Mouse (Mus musculus): ENCODE measurements around the gene Rsph1. TPM values are rescaled to one million over a fixed set of nuclear protein-coding genes. Genes with fewer than 3 reads are reported as not detected.
A peak's percentile ranks its signal among the peaks of the same experiment; 100 is the strongest.

Rsph1 gene
- polyA plus RNA-seq, 1 experiment from 2014 or later = 2.4 TPM

- no peak for ATAC-seq (replicated peaks; ENCODE audit: low FRiP score)
- Histone ChIP-seq H3K9me3 (replicated peaks) (no peaks in the 10 kb centered on the region), H3K27me3 (no peaks in the 10 kb centered on the region), H3K36me3 (no peaks in the 10 kb centered on the region), H3K27ac (no peak overlapping the region), H3K4me3 (replicated peaks) (no peak overlapping the region), H3K4me1 (peaks cover 15% of the 10 kb centered on the region), H3K9ac (no peak overlapping the region), H3K4me2 (no peak overlapping the region)
- 59% methylated on average over 7 of the region's 7 CpGs for WGBS
These were observed 16.8 kb downstream of the Rsph1 start for GRCm38 (mm10) chr17:31260430-31260829.

GRCm38 (mm10) chr17:31259825-31260224 lies 17.4 kb downstream of the Rsph1 start:
- WGBS = 77% methylated on average over 4 of the region's 4 CpGs
- H3K4me1 ChIP-seq = peaks cover 9% of the 10 kb centered on the region; the same call in 1 of the 2 replicates
- no peaks in the 10 kb centered on the region for H3K9me3 ChIP-seq (replicated peaks)
- no peak overlapping the region for H3K4me3 ChIP-seq (replicated peaks)
- H3K27me3 ChIP-seq = no peaks in the 10 kb centered on the region
- ATAC-seq (replicated peaks; ENCODE audit: low FRiP score) = no peak
- H3K9ac ChIP-seq = no peak overlapping the region
- H3K36me3 ChIP-seq = no peaks in the 10 kb centered on the region
- H3K27ac ChIP-seq = no peak overlapping the region
- no peak overlapping the region for H3K4me2 ChIP-seq

DNA sequence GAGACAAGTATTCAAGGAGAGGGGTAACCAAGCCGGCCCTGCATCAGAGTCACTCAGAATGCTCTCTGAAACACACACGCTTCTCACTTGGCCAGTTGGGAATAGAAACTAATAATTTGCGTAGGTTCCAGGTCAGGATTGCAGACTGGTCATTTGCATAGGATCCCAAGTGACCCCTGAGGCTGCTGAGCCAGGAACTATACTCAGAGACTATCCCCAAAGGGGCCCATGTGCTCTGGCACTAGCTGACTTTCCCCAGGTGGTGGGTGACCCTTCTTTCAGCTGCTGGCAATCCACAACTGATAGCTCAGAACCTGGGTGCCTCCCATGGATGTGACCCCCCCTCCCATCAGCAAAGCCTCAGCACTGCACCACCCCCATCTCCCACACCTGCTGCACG lies 18.0 kb downstream of the Rsph1 start:
- Histone ChIP-seq H3K27ac (no peak overlapping the region), H3K9ac (no peak overlapping the region), H3K36me3 (no peaks in the 10 kb centered on the region), H3K4me1 (peaks cover 10% of the 10 kb centered on the region; the same call in 1 of the 2 replicates), H3K4me3 (replicated peaks) (no peak overlapping the region), H3K9me3 (replicated peaks) (no peaks in the 10 kb centered on the region), H3K4me2 (no peak overlapping the region), H3K27me3 (no peaks in the 10 kb centered on the region)
- WGBS = 71% methylated on average over 4 of the region's 4 CpGs
- no peak for ATAC-seq (replicated peaks; ENCODE audit: low FRiP score)

GRCm38 (mm10) chr17:31258310-31258865 lies 18.8 kb downstream of the Rsph1 start:
- H3K9ac ChIP-seq = no peak overlapping the region
- no peaks in the 10 kb centered on the region for H3K9me3 ChIP-seq (replicated peaks)
- H3K27me3 ChIP-seq = no peaks in the 10 kb centered on the region
- no peak overlapping the region for H3K4me3 ChIP-seq (replicated peaks)
- 60% methylated on average over 9 of the region's 9 CpGs for WGBS
- peaks cover 10% of the 10 kb centered on the region; the same call in 1 of the 2 replicates for H3K4me1 ChIP-seq
- no peak overlapping the region for H3K4me2 ChIP-seq
- no peaks in the 10 kb centered on the region for H3K36me3 ChIP-seq
- no peak for ATAC-seq (replicated peaks; ENCODE audit: low FRiP score)
- H3K27ac ChIP-seq = no peak overlapping the region

DNA sequence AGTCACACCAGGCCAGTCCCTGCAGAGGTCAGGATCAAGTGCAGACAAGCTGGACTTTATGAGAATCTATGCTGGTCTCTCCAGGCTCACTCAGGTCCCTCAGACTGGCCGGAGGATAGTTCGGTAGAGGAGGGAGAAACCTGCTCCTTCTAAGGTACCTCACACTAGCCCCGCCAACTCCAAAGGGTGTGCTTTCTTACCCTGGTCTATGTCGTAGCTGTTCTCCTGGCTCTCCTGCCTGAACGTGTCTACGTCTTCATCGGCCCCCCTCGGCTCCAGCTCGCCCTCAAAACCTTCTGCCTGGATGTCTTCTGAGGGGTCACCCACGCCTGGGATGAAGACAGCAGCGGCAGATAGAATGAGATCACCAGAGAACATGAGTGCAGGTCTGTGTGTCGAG lies 19.3 kb downstream of the Rsph1 start:
- Histone ChIP-seq H3K4me1 (peaks cover 10% of the 10 kb centered on the region; the same call in 1 of the 2 replicates), H3K4me2 (no peak overlapping the region), H3K9ac (no peak overlapping the region), H3K27ac (no peak overlapping the region), H3K27me3 (no peaks in the 10 kb centered on the region), H3K4me3 (replicated peaks) (no peak overlapping the region), H3K9me3 (replicated peaks) (no peaks in the 10 kb centered on the region), H3K36me3 (no peaks in the 10 kb centered on the region)
- 78% methylated on average over 12 of the region's 12 CpGs for WGBS
- ATAC-seq (replicated peaks; ENCODE audit: low FRiP score) = no peak

DNA sequence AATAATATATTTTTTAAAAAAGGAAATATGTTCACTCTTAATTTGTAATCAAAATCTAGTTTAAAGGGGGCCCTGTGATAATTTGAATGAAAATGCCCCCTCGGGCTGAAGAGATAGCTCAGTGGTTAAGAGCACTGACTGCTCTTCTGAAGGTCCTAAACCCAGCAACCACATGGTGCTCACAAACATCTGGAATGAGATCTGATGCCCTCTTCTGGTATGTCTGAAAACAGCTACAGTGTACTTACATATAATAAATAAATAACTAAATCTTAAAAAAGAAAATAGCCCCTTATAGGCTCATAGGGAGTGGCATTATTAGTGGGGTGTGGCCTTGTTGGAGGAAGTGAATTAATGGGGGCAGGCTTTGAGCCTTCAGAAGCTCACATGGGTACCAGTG lies 20.0 kb downstream of the Rsph1 start:
- WGBS = 92% methylated on average over 1 of the region's 1 CpGs
- no peaks in the 10 kb centered on the region for H3K27me3 ChIP-seq
- H3K4me3 ChIP-seq (replicated peaks) = no peak overlapping the region
- H3K27ac ChIP-seq = no peak overlapping the region
- H3K36me3 ChIP-seq = no peaks in the 10 kb centered on the region
- H3K4me2 ChIP-seq = no peak overlapping the region
- no peak for ATAC-seq (replicated peaks; ENCODE audit: low FRiP score)
- H3K4me1 ChIP-seq = peaks cover 10% of the 10 kb centered on the region; the same call in 1 of the 2 replicates
- no peak overlapping the region for H3K9ac ChIP-seq
- H3K9me3 ChIP-seq (replicated peaks) = no peaks in the 10 kb centered on the region

- Histone ChIP-seq H3K27me3 (no peaks in the 10 kb centered on the region), H3K9me3 (replicated peaks) (no peaks in the 10 kb centered on the region), H3K4me3 (replicated peaks) (no peak overlapping the region), H3K4me2 (no peak overlapping the region), H3K27ac (no peak overlapping the region), H3K9ac (no peak overlapping the region), H3K4me1 (0 out of 2 replicates have a peak, but pooled peaks cover 5% of the 10 kb centered on the region), H3K36me3 (no peaks in the 10 kb centered on the region)
- 9% methylated on average over 9 of the region's 9 CpGs for WGBS
- peak; percentile 78 for ATAC-seq (replicated peaks; ENCODE audit: low FRiP score)
These were observed 22.7 kb downstream of the Rsph1 start for GRCm38 (mm10) chr17:31254463-31254931.

DNA sequence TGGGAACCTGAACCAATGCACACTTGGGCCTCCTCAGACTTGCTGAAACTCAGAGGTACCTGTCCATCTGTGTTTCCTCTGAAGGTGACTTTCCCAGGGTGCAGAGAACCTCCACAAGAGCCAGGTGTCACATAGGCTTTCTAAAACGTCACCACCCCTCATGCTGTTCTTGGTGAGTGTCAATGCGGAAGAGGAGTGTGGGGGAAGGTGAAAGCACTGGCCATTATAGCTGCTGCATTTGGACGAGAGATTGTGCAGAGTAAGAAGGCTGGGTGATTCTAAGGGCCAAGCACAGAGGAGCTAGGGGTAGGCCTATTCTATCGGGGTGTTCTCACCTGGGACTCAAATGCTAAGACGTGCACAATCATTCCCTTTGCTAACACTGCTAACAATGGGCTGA lies 23.2 kb downstream of the Rsph1 start:
- no peaks in the 10 kb centered on the region for H3K27me3 ChIP-seq
- WGBS = 74% methylated on average over 5 of the region's 5 CpGs
- H3K9me3 ChIP-seq (replicated peaks) = no peaks in the 10 kb centered on the region
- H3K4me3 ChIP-seq (replicated peaks) = no peak overlapping the region
- H3K9ac ChIP-seq = no peak overlapping the region
- H3K4me2 ChIP-seq = no peak overlapping the region
- H3K27ac ChIP-seq = no peak overlapping the region
- 0 out of 2 replicates have a peak, but pooled peaks cover 5% of the 10 kb centered on the region for H3K4me1 ChIP-seq
- no peaks in the 10 kb centered on the region for H3K36me3 ChIP-seq
- no peak for ATAC-seq (replicated peaks; ENCODE audit: low FRiP score)

DNA sequence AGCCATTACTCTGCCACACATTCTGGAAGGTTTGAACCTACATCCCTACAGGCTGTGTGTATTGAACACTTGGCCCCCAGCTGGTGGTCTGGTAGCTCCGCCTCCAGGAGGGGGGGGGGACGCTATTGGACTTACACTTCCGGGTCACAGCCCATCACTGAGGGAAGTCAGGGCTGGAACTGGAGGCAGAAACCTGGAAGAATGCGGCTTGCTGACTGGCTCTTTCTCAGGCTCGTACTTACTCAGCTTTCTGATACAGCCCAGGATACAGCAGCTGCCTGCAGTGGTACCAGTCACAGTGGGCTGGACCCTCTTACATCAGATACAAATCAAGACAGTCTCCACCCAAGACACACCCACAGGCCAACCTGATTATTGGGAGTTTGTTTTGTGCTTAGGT lies 30.0 kb downstream of the Rsph1 start:
- no peak overlapping the region for H3K4me2 ChIP-seq
- H3K36me3 ChIP-seq = no peaks in the 10 kb centered on the region
- H3K27ac ChIP-seq = no peak overlapping the region
- no peak for ATAC-seq (replicated peaks; ENCODE audit: low FRiP score)
- 41% methylated on average over 5 of the region's 5 CpGs for WGBS
- no peaks in the 10 kb centered on the region for H3K27me3 ChIP-seq
- no peak overlapping the region for H3K9ac ChIP-seq
- no peaks in the 10 kb centered on the region for H3K9me3 ChIP-seq (replicated peaks)
- no peaks in the 10 kb centered on the region for H3K4me1 ChIP-seq
- no peak overlapping the region for H3K4me3 ChIP-seq (replicated peaks)

DNA sequence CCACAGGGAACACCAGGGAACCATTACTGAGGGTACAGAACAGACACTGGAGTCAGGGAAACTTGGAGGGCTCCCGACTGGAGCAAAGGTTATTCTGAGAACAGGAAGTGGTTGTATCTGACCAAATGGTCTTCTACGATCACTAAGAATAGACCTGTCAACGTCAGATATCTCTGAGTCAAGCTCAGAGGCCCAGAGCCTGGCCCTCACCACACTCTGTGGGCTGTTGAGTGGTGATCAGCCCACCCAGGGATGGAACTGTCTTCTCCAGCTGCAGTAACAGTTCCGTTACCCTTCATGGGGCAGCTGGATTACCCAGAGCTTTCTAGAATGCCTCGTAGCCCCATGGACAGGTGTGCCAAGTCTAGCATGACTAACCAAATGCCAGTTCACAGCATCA lies 31.9 kb downstream of the Rsph1 start:
- Histone ChIP-seq H3K9me3 (replicated peaks) (no peaks in the 10 kb centered on the region), H3K4me1 (no peaks in the 10 kb centered on the region), H3K27me3 (no peaks in the 10 kb centered on the region), H3K4me2 (no peak overlapping the region), H3K27ac (no peak overlapping the region), H3K4me3 (replicated peaks) (no peak overlapping the region), H3K36me3 (no peaks in the 10 kb centered on the region), H3K9ac (no peak overlapping the region)
- no peak for ATAC-seq (replicated peaks; ENCODE audit: low FRiP score)
- WGBS = 69% methylated on average over 5 of the region's 5 CpGs

- no peak for ATAC-seq (replicated peaks; ENCODE audit: low FRiP score)
- 0% methylated on average over 1 of the region's 1 CpGs for WGBS
- no peak overlapping the region for H3K27ac ChIP-seq
- H3K4me1 ChIP-seq = no peaks in the 10 kb centered on the region
- no peaks in the 10 kb centered on the region for H3K9me3 ChIP-seq (replicated peaks)
- H3K36me3 ChIP-seq = no peaks in the 10 kb centered on the region
- H3K4me2 ChIP-seq = no peak overlapping the region
- H3K4me3 ChIP-seq (replicated peaks) = no peak overlapping the region
- no peaks in the 10 kb centered on the region for H3K27me3 ChIP-seq
- no peak overlapping the region for H3K9ac ChIP-seq
These were observed 34.4 kb downstream of the Rsph1 start for GRCm38 (mm10) chr17:31242764-31243163.

GRCm38 (mm10) chr17:31241156-31241555 lies 36.0 kb downstream of the Rsph1 start:
- H3K27ac ChIP-seq = no peak overlapping the region

More at GRCm38 (mm10) chr17:31241156-31241555, 36.0 kb downstream of the Rsph1 start:
- Histone ChIP-seq H3K27me3 (no peaks in the 10 kb centered on the region), H3K9ac (no peak overlapping the region), H3K9me3 (replicated peaks) (no peaks in the 10 kb centered on the region), H3K36me3 (no peaks in the 10 kb centered on the region), H3K4me3 (replicated peaks) (no peak overlapping the region), H3K4me1 (no peaks in the 10 kb centered on the region), H3K4me2 (no peak overlapping the region)
- no peak for ATAC-seq (replicated peaks; ENCODE audit: low FRiP score)
- 87% methylated on average over 8 of the region's 8 CpGs for WGBS
